Mouse (Mus musculus): ENCODE results near the gene Zfr.
A peak's percentile ranks its signal among the peaks of the same experiment; 100 is the strongest.

Zfr gene

DNA sequence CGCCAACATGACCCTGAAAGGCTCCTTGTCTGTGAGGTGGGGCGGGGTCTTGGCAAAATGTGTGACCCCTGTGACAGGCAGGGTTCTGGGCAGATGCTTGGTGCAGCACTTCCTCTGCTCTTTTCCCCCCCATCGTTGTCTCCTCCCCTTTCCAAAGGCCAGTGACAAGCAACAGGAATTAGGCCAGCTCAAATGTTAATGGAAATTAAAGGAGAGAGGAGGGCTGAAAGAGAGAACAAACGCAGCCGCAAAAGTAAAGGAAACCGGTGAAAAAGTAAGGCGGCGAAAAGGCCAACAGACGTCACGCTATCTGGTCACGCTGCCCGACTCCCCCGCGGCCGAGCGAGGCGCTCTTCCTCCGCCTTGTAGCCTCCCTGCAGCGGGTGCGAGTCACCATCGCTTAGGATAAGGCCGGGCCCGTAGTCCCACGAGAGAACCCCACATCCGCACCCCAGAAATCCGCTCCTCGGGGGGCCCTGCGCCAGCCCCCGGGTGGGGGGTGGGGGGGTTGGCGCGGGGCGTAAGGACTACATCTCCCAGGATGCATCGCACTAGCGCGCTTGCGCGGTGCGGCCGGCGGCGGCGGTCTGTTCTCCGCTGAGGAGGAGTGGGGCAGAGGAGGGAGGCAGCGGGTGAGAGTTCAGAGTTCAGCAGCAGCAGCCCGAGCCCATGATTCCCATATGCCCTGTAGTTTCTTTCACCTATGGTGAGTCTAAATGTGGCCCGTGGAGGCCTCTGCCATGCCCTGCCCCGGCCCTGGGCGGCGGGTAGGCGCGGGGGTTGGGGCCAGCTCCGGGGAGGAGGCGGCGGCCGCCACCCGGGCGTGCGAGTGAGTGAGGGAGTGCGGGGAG lies at the start of gene Zfr:
TSS of gene Zfr (plus strand) at position 590 of the 851 bp plus-strand sequence.
- DNase-seq, result peak; percentile 96 to 97

DNA sequence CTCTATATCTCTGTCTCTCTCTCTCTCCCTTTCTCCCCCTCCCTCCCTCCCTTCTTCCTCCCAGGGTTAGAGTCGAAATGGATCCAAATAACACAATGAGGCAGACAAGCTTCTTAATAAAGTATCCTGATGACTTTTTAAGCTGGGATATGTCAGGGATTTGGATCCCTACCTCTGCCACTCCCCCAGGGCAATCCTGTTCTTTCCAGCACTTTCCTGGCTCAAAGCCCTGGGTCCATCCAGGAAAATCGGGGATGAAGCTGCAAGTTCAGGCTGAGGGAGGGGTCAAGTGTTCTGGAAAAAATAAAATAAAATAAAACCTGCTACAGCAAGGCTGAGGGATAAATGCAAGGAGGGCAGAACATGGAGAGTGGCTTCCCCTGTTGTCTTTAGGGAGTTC lies 49.7 kb upstream of the Zfr start:
- no peak for DNase-seq

DNA sequence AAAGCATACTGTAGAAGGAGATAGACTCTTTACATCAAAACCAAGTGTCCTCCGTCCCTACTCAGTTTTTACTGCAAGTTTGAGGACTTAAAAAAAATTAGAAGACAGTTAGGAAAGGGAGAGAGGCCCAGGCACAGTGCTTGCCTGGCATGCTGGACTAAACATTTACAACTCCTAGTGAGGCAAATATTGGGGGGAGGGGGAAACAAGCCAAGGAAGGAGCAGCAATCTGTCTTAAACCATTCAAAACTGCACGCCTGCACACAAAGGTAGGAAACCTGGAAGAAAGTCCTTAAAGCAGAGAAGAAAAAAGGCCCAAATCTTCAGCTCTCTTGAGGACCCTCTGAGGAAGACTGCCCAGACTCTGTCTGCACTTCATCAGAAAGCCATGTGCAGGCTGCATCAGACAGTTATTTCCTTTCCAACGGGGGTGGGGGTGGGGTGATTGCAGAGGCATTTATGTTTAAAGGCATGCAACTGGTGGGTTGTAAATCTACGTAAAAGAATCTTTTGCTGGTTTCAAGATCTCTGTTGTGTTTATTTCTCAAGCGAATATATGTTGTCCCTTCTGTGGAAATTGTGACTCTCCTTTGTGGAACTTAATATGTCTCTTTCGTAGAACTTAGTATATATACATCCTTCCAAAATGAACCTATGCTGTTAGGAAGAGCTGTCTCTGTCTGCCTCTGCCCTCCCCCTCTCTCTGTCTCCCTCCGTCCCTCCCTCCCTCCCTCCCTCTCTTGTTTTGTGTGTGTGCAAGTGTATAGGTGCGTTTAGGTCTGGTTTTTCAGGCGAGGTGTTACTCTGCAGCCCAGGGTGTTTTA lies 49.0 kb upstream of the Zfr start:
- DNase-seq, result no peak

DNA sequence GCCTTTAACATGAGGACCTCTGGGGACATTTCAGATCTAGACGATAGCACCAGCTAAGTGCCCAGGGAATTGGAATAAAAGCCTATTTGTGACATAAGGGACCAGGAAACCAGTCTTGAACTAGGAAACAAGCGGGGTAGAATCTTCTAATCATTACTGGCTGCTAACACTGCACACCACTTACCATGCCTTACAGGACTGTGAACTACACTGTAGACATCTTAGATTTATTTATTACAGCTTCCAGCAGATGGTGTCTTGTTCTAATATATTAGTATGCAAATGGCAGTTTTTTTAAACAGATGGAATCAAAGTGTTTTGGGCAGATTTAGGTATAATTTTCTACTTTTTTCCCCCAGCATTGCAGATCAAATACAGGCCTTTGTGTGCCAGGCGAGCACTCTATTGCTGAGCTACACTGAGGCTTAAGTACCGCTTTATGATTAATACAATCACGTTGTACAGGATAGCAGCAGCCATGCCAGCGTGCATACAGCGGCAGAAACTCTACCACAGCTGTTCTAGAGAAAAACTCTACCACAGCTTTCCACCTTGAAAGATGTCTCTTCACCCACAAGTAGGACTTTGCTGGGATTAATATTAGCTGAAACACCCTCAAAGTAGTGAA lies 44.8 kb upstream of the Zfr start:
- DNase-seq, result no peak

DNA sequence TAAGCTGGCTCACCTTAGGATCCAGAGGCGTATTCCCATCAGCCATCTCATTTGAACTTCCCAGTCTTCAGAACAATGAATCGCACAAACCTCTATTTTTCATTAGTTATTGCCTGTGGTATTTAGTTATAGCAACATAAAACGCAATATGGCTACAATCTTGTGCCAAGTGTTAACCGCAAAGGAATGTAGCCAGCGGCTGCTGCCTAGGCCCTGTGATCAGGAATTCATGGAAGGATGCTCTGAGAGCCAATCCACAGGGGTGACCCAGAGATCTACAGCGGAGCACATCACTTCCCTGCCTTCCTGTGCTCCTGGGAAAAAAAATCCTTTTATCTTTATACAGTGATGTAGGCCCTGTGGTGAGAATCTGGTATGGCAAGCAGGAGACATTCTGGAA lies 43.2 kb upstream of the Zfr start:
- no peak for DNase-seq

DNA sequence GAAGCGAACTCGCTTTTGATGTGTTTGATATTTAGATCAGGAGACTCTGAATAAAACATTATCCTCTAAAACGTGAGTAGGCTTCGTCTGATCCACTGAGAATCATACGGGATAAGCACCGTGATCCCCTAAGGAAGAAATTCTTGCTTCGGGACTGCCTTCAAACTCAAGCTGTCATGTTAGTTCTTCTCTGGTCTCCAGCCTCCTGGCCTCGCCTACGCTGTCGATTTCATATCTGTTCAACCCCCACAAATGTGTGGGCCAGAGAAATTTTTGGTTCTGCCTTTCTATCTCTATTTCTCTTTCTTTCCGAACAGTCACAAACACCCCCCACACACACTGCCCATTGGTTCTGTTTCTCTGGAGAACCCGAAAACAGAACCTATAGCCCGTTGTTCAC lies 35.3 kb upstream of the Zfr start:
- DNase-seq, result no peak

DNA sequence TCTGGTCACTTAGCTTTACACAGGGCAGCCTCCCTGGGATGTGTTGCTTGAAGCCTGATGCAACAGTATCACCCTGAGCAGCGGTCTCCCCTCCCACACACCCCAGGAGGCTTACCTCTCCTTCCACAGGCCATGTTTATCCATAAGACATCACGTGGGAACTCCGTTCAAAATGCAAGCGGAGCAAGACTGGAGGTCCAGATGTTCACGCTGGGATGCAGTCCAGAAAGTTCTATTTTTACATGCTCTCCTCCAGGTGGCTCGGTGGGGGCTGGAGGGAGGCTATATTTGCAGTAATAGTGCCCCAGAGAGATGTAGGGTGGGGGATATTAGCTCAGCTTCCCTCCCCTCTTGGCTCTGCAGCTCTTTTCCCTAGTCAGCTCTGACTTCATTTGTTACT lies 33.5 kb upstream of the Zfr start:
- DNase-seq, result peak in 1 of 2 experiments; percentile 14

DNA sequence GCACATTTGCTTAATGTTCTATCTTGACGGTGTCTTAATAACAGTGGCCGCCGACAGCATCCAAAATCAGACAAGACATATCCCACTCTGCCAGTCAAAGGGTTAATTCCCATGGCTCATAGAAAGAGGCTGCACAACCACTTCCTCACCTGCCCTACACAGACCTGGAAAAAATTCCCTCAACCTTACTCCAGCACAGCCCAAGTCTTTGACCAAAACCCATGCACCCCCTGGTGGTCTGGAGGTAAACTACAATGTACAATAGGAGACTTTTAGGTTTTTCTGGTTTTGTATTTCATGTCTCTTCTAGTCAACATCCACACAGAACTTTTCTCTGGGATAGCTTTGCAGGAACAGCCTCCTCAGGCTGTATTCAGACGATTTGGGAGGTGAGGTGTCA lies 32.8 kb upstream of the Zfr start:
- DNase-seq, result peak in 1 of 2 experiments; percentile 59

DNA sequence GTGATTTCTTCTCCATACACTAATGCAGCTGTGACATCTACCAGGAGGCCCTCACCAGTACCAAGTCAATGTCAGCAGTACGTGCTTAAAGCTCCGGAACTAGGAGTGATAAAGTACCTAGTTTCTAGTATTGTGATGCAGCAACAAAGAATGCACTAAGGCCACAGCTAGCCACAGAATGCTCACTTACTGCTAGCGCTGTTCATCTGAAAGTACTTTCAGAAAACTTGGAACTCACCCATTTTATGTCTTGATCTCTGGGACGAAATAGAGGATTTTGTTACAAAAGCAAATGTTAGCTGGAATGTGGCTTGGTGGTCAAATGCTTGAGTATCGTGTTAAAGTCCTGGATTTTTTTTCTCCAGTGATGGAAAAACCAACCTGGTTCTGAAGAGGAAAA lies 30.0 kb upstream of the Zfr start:
- DNase-seq, result no peak

DNA sequence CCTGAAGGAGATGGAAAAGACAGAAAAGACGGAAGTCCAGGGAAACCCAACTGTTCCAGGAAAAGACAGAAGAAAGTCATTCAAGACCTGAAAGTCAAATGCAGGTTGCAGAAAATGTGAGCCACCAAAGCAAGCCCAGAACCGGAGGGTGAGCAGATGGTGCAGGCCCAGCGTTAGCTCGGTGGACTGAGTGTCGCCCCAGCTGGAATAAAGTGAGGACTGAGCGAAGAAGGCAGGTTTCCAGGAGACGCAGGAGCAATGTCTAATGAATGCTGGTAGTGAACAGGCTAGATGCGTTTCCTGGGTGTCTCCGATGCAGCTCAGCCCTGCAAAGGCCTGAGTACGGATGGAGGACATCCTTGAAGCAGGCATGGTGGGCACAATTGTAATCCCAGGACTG lies 29.5 kb upstream of the Zfr start:
- no peak for DNase-seq

DNA sequence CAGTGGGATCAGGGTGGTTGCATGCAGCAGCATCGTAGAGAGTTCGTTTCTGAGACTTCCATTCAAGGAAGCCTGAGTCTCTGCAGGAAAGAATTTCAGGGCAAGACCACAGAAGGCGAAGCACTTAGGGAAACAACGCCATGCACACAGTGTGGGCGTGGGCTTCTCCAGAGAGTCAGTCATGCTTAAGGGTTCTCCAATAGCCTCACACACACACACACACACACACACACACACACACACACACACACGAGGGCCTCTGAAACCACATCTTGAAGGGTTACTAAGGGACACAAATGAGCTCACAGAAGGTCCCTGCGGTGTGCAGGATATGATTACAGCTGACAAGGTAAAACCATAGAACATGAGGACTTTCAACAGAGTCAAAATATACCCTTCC lies 27.5 kb upstream of the Zfr start:
- DNase-seq, result no peak

DNA sequence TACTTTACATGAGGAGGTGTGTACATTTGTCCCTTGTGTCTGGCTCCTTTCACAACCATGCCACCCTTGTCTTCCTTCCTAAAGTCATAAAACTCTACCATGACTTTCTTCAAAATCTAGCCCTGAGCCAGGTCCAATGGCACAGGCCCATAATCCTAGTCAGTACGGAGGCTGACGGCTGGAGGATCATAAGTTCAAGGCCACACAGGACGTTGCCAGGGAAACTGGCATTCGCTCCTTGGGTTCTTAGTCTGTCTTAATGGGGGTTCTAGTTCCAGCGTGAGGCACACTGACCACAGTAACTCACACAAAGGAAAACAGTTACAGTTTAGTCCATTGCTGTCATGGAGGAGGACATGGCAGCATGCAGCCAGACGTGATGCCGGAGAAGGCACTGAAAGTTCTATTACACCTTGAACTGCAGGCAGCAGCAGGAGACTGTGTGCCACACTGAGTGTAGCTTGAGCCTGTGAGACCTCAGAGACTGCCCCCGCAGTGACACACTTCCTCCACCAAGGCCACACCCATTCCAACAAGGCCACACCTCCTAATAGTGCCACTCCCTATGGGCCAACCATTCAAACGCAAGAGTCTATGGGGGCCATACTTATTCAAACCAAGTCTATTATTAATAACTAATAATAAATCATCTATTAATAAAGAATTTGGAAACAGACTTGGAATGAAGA lies 26.5 kb upstream of the Zfr start:
- no peak for DNase-seq

DNA sequence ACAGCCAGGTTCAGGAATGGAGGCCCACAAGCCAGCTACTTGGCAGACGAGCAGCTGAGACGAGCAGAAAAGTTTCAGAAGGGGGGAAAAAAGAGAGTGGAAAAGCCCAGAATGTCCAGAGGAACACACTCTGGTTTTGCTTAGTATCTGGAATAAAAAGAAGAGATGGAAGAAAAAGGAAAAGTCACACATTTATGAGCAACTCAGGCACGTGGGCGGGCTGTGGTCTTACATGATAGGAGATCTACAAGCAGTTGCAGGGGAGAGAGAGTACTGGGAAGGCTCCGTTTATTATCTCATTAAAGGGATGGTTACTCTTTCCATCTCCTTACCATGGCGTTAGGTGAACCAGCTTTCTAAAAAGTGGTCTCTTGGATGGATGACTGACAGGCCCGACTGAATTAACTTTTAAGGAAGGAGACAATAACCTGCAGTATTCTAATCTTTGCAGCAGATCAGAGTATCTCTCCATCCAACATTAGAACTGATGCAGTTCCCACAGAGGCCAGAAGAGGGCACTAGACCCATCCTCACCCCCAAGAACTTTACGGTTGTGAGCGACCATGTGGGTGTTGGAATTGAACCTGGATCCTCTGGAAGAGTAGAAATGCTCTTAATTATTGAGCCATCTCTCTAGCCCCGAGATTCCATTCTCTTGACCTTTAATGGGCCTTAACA lies 25.7 kb upstream of the Zfr start:
- DNase-seq, result peak; percentile 38 to 66

DNA sequence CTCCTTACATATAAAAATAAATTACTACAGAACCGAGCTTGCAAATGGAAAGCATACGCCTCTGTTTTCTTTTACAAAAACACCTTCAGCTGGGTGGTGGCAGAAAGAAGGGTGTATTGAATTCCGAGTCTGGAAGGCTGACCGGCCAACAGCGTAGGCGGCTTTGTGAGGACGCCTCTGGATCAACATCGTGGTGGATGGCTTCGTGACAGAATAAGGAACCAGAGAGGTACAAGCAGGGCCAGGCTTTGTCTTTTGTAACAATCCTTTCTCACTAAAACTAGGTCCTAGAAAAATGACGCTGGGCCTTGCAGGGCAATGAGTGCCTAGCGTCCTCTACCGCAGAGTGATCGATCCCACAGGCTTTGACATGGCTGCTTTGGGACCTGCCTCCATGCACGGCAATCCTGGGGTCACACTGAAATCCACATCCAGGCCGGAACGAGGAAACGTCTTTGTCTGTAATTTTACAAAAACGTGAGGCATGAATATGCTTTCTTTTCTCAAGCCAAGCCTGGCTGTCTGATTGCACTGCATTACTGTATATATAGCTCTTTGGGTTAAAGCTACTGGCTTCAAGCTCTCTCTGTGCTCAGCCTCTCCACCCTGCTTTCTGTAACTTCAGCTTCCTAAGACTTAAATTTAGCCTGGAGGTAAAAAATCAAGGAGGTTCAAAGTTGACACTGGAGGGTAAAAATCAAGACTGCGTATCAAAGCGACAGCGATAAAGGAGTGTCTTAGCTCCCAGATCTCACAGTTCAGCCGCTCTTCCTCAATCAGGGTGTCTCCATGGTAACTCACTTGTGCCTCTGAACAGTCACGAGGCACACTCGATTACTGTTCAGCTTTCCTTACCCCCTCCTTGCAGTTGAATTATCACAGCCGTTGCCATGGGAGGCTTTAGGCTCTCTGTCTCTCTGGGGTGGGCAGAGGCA lies 24.3 kb upstream of the Zfr start:
- no peak for DNase-seq

DNA sequence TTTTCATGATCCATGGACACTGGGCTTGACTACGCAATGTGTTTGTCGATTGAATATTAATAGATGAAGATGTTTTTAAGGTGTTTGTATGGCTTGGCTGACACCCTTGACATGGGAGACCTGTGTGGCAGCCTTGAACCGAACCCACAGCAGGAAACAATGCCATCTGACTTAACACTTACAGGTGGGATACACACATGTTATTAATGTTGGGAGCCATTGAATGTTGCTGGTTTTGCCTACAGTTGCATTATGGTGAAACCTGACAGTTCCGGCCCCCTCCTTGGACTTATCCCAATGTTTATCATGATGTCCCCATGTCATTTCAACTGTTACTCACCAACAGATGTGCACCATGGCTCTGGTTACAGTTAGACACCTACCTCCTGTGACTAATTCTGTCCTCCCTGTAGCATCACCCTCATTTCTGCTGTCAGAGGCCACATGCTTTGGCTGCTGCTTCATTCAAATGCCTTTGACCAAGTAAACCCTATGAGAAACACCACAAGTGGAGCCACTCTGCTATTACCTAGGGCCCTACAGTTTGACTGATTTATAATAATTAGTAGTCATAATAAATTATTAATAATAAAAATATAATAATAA lies 23.6 kb upstream of the Zfr start:
- DNase-seq, result no peak

DNA sequence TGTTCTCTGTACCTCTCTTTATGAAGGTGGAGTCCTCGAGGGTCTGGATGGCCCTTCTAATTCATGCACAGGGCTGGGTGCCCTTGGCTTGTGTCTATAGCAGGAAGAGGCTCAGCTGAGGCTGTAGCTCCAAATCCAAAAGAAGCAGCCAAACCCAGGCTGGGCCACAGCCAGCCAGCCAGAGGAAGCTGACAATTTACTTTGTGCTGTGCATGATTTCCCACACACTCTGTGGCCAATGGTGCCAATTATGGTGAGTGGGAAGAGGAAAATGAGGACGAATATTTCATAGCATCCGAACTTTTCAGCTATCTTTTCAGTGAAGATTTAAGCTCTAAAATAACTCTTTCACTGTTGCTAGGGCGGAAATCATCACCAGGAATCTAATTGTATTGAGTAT lies 21.2 kb upstream of the Zfr start:
- peak; percentile 27 to 55 for DNase-seq

DNA sequence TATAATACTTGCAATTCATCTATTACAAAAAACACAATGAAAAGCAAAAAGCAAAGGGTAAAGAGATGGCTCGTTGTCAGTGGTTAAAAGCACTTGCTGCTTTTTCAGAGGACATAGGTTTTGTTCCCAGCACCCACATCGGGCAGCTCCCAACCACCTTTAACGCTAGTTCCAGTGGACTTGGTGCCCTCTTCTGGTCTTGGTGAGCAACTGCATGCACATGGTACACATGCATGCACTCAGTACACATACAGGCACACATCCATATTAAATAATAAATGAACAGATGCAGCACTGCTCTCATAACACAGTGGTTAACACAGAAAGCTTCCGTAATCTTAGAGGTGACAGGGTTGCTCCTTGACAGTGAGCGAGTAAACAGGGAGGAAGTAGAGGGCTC lies 20.3 kb upstream of the Zfr start:
- DNase-seq, result no peak

DNA sequence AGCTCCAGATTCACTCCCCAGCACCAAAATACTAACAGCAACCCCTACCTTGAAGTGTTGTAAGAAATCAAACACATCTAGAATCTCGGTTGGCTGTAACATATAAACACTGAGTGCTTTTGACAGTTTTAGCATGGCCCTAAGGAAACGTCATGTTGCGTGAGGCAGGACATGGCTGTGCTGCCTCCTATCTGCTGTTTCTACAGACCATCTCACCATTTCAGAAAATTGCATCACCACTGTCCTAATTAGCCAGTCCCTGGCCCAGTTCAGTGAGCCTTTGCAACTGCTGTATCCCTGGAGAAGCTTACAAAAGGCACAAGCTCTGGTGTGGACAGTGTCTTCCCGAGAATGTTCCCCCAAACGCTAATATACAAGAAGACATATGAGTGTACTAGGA lies 16.7 kb upstream of the Zfr start:
- DNase-seq, result no peak

DNA sequence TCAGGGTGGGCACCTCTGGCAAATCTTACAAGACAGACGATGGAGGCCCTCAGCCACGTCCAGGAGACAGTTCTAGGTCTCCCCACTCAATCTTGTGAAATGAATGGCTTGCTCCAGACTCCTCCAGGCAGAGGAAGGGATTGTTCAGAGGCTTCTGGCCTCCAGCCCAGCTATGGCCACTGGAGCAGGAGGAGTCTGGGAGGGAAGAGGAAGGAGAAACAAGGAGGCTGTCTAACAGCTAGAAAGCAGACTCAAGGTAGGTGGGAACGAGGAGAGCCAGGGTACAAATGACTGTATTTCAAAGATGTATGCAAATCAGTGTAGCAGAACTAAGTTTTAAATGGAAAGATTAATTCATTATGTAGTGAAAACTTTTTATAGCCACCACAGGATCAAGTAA lies 13.9 kb upstream of the Zfr start:
- DNase-seq, result no peak

DNA sequence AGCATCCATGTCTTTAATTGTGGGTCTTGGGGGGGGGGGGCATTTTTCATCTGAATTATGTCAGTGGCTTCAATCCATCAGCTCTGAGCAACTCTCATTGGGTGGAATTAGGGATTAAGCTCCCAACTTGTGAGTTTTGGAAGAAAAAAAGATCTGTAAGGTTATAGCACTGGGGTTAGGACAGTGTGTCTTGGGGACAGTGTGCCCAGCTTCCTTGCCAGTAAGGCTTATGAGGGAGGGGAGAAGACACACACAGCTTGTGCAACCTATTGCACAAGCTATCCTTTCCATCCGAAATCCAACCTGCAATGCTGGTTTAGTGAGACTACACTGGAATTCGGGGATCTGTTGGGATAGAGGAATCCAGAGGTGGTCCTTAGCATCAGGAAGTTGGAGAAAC lies 12.8 kb upstream of the Zfr start:
- DNase-seq, result no peak

DNA sequence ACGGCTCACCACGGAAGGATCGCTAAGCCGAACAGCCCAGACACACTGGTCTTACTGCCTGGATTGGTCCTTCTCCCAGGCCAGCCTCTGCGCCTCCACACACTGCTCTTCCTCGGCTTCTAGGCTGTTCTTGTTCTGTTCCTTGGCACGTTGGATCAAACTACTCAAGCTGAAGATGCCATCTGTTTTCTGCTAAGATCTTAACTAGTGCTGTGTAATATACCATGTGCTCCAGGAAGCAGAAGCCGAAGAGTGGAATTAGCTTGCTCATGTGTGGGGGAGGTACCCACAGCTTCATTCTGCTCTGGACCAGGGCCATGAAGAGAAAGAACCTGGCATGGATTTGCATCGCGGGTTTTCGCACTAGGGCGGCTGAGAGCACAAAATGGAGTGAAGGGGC lies 11.2 kb upstream of the Zfr start:
- peak; percentile 38 to 45 for DNase-seq
